Mouse (Mus musculus) liver, embryonic 15.5 days (tissue): ENCODE results near the gene Fam104a. TPM values are rescaled to one million over a fixed set of nuclear protein-coding genes. Genes with fewer than 3 reads are reported as not detected.
A peak's percentile ranks its signal among the peaks of the same experiment; 100 is the strongest.

Experiments
- ATAC-seq: fragments of 200-750 bp; cut with Nextera tagmentation; 2 replicates; pipeline ENCODE4 v1.8.0; 2017; ENCODE audit warnings: moderate number of reproducible peaks, mild to moderate bottlenecking, moderate library complexity; ENCODE audit not compliant: insufficient read depth
- H3K27ac ChIP-seq: fragments of 300-500 bp; sonication (generic); replicated peaks from 2 replicates; pipeline ENCODE4 v1.5.1; 2015; ENCODE audit warnings: mild to moderate bottlenecking, inconsistent platforms
- H3K27me3 ChIP-seq: fragments of 300-500 bp; sonication (generic); 2 replicates; pipeline ENCODE4 v1.6.1; 2015; ENCODE audit warnings: mild to moderate bottlenecking, inconsistent platforms
- H3K36me3 ChIP-seq: fragments of 300-500 bp; sonication (generic); replicated peaks from 2 replicates; pipeline ENCODE4 v1.6.1; 2015; ENCODE audit warnings: moderate library complexity, mild to moderate bottlenecking, inconsistent platforms
- H3K4me1 ChIP-seq: fragments of 300-500 bp; sonication (generic); replicated peaks from 2 replicates; pipeline ENCODE4 v1.6.1; 2015; ENCODE audit warnings: inconsistent platforms
- H3K4me2 ChIP-seq: fragments of 300-500 bp; sonication (generic); 2 replicates; pipeline ENCODE4 v1.6.1; 2015; ENCODE audit warnings: moderate library complexity, mild to moderate bottlenecking, inconsistent platforms
- H3K4me3 ChIP-seq: fragments of 300-500 bp; sonication (generic); replicated peaks from 2 replicates; pipeline ENCODE4 v1.5.1; 2015; ENCODE audit warnings: mild to moderate bottlenecking, inconsistent platforms
- H3K9ac ChIP-seq: fragments of 300-500 bp; sonication (generic); 2 replicates; pipeline ENCODE4 v1.6.1; 2015; ENCODE audit warnings: moderate library complexity, mild to moderate bottlenecking, inconsistent platforms
- H3K9me3 ChIP-seq: fragments of 300-500 bp; sonication (generic); replicated peaks from 2 replicates; pipeline ENCODE4 v1.6.1; 2016; ENCODE audit warnings: inconsistent platforms
- WGBS: fragments of 180-500 bp; shearing (Covaris S2); methylation state at CpG from one replicate; pipeline ENCODE4 v1.1.7; 2015; ENCODE audit warnings: mixed read lengths; ENCODE audit not compliant: insufficient replicate concordance; 5-methylcytosine and 5-hydroxymethylcytosine counted together
- polyA plus RNA-seq: library from polyadenylated mRNA; unstranded; fragments of >200 nt; fragmentation: Nextera tagmentation; extraction: Ambion mirVana; gene quantifications from 2 replicates; pipeline ENCODE4 v1.2.1, GENCODE M21; 2015

The Fam104a gene
- polyA plus RNA-seq, 1 experiment from 2014 or later = 40.6 TPM

GRCm38 (mm10) chr11:113717767-113718424 is 33.9 kb upstream of the Fam104a start:
- no peaks in the 10 kb centered on the region; the same call in 1 of the 2 replicates for H3K27me3 ChIP-seq
- peaks cover 5% of the 10 kb centered on the region; the same call in 1 of the 2 replicates for H3K4me1 ChIP-seq
- H3K36me3 ChIP-seq = no peaks in the 10 kb centered on the region
- no peak for ATAC-seq
- H3K4me2 ChIP-seq = no peak overlapping the region
- no peak overlapping the region for H3K9ac ChIP-seq
- no peak overlapping the region for H3K27ac ChIP-seq
- H3K9me3 ChIP-seq = no peaks in the 10 kb centered on the region
- H3K4me3 ChIP-seq = no peak overlapping the region
- 55% methylated on average over 16 of the region's 16 CpGs for WGBS

- peaks cover 3% of the 10 kb centered on the region; the same call in 1 of the 2 replicates for H3K27me3 ChIP-seq
- peaks cover 5% of the 10 kb centered on the region; the same call in 1 of the 2 replicates for H3K4me1 ChIP-seq
- no peaks in the 10 kb centered on the region for H3K9me3 ChIP-seq
- H3K4me3 ChIP-seq = no peak overlapping the region
- no peaks in the 10 kb centered on the region for H3K36me3 ChIP-seq
- H3K4me2 ChIP-seq = no peak overlapping the region
- no peak overlapping the region for H3K27ac ChIP-seq
- 72% methylated on average over 2 of the region's 2 CpGs for WGBS
- no peak for ATAC-seq
- H3K9ac ChIP-seq = no peak overlapping the region
These were observed 32.2 kb upstream of the Fam104a start for GRCm38 (mm10) chr11:113716132-113716531.

GRCm38 (mm10) chr11:113715078-113715674 is 31.2 kb upstream of the Fam104a start:
- no peak overlapping the region for H3K27ac ChIP-seq
- H3K27me3 ChIP-seq = peaks cover 10% of the 10 kb centered on the region
- no peak overlapping the region for H3K4me3 ChIP-seq
- H3K9ac ChIP-seq = no peak overlapping the region
- no peaks in the 10 kb centered on the region for H3K9me3 ChIP-seq
- H3K4me2 ChIP-seq = no peak overlapping the region
- ATAC-seq = no peak
- peaks cover 5% of the 10 kb centered on the region; the same call in 1 of the 2 replicates for H3K4me1 ChIP-seq
- WGBS = 46% methylated on average over 7 of the region's 7 CpGs
- no peaks in the 10 kb centered on the region for H3K36me3 ChIP-seq

GRCm38 (mm10) chr11:113711061-113711460 is 27.1 kb upstream of the Fam104a start:
- ATAC-seq = no peak
- Histone ChIP-seq H3K36me3 (no peaks in the 10 kb centered on the region), H3K9ac (no peak overlapping the region), H3K9me3 (no peaks in the 10 kb centered on the region), H3K27me3 (peaks cover 29% of the 10 kb centered on the region), H3K4me3 (no peak overlapping the region), H3K4me2 (no peak overlapping the region), H3K4me1 (peaks cover 5% of the 10 kb centered on the region; the same call in 1 of the 2 replicates), H3K27ac (no peak overlapping the region)
- WGBS = 65% methylated on average over 1 of the region's 1 CpGs

GRCm38 (mm10) chr11:113710257-113710777 is 26.4 kb upstream of the Fam104a start:
- H3K36me3 ChIP-seq = no peaks in the 10 kb centered on the region
- no peak for ATAC-seq
- H3K4me2 ChIP-seq = no peak overlapping the region
- no peak overlapping the region for H3K27ac ChIP-seq
- peaks cover 29% of the 10 kb centered on the region for H3K27me3 ChIP-seq
- H3K9ac ChIP-seq = no peak overlapping the region
- peaks cover 4% of the 10 kb centered on the region; the same call in 1 of the 2 replicates for H3K4me1 ChIP-seq
- WGBS = 18% methylated on average over 10 of the region's 10 CpGs
- H3K9me3 ChIP-seq = no peaks in the 10 kb centered on the region
- H3K4me3 ChIP-seq = no peak overlapping the region

- H3K4me2 ChIP-seq = no peak within 1 kb of the TSS
- no peaks in the 10 kb centered on the region for H3K4me1 ChIP-seq
- H3K27me3 ChIP-seq = peaks cover 29% of the 10 kb centered on the region
- no peaks in the 10 kb centered on the region for H3K9me3 ChIP-seq
- 26% methylated on average over 11 of the region's 11 CpGs for WGBS
- no peaks in the 10 kb centered on the region for H3K36me3 ChIP-seq
- H3K27ac ChIP-seq = no peak within 1 kb of the TSS
- H3K4me3 ChIP-seq = no peak within 1 kb of the TSS
- ATAC-seq = no peak
- H3K9ac ChIP-seq = no peak within 1 kb of the TSS
These were observed 25.8 kb upstream of the Fam104a start, which contains the start of gene Cpsf4l for GRCm38 (mm10) chr11:113709731-113710256. Gene Cpsf4l (minus strand): TSS chr11:113710017.

- no peak overlapping the region for H3K4me3 ChIP-seq
- no peak overlapping the region for H3K27ac ChIP-seq
- peaks cover 29% of the 10 kb centered on the region for H3K27me3 ChIP-seq
- no peak overlapping the region for H3K9ac ChIP-seq
- no peak for ATAC-seq
- WGBS = 32% methylated on average over 15 of the region's 15 CpGs
- no peaks in the 10 kb centered on the region for H3K4me1 ChIP-seq
- H3K9me3 ChIP-seq = no peaks in the 10 kb centered on the region
- no peaks in the 10 kb centered on the region for H3K36me3 ChIP-seq
- H3K4me2 ChIP-seq = no peak overlapping the region
These were observed 25.3 kb upstream of the Fam104a start for GRCm38 (mm10) chr11:113709272-113709671.

GRCm38 (mm10) chr11:113708629-113709213 is 24.8 kb upstream of the Fam104a start:
- no peaks in the 10 kb centered on the region for H3K36me3 ChIP-seq
- H3K4me1 ChIP-seq = no peaks in the 10 kb centered on the region
- H3K27me3 ChIP-seq = peaks cover 29% of the 10 kb centered on the region
- no peak overlapping the region for H3K4me2 ChIP-seq
- H3K9ac ChIP-seq = no peak overlapping the region
- H3K4me3 ChIP-seq = no peak overlapping the region
- H3K9me3 ChIP-seq = no peaks in the 10 kb centered on the region
- 57% methylated on average over 19 of the region's 19 CpGs for WGBS
- H3K27ac ChIP-seq = no peak overlapping the region
- ATAC-seq = no peak

- no peaks in the 10 kb centered on the region for H3K36me3 ChIP-seq
- no peak overlapping the region for H3K9ac ChIP-seq
- WGBS = 67% methylated on average over 15 of the region's 15 CpGs
- no peak overlapping the region for H3K4me2 ChIP-seq
- ATAC-seq = no peak
- H3K4me3 ChIP-seq = no peak overlapping the region
- no peaks in the 10 kb centered on the region for H3K9me3 ChIP-seq
- H3K27ac ChIP-seq = no peak overlapping the region
- no peaks in the 10 kb centered on the region for H3K4me1 ChIP-seq
- peaks cover 27% of the 10 kb centered on the region for H3K27me3 ChIP-seq
These were observed 22.2 kb upstream of the Fam104a start for GRCm38 (mm10) chr11:113705966-113706652.

GRCm38 (mm10) chr11:113703758-113704157 is 19.8 kb upstream of the Fam104a start:
- Histone ChIP-seq H3K9ac (no peak overlapping the region), H3K9me3 (no peaks in the 10 kb centered on the region), H3K36me3 (no peaks in the 10 kb centered on the region), H3K4me1 (no peaks in the 10 kb centered on the region), H3K4me2 (no peak overlapping the region), H3K4me3 (no peak overlapping the region), H3K27me3 (peaks cover 5% of the 10 kb centered on the region), H3K27ac (no peak overlapping the region)
- WGBS = 33% methylated on average over 5 of the region's 5 CpGs
- ATAC-seq = peak; percentile 51
